Mouse (Mus musculus) kidney, embryonic 14.5 days (tissue): ENCODE measurements around the gene Fam19a4. TPM values are rescaled to one million over a fixed set of nuclear protein-coding genes. Genes with fewer than 3 reads are reported as not detected.
"Not testable (repeated sequence)": the region's sequence is repeated elsewhere in the genome, so short reads cannot be mapped to it uniquely, and the experiment has no call there.

Experiments used
- ATAC-seq: fragments of 200-750 bp; cut with Nextera tagmentation; 2 replicates; pipeline ENCODE4 v1.8.0; 2017; ENCODE audit warnings: moderate number of reproducible peaks, mild to moderate bottlenecking, moderate TSS enrichment, moderate library complexity; ENCODE audit not compliant: low FRiP score, low TSS enrichment
- H3K27ac ChIP-seq: fragments of 300-500 bp; sonication (generic); 2 replicates; pipeline ENCODE4 v1.5.1; 2014; ENCODE audit warnings: low read depth, mild to moderate bottlenecking, low read length, moderate library complexity, mixed read lengths
- H3K27me3 ChIP-seq: fragments of 300-500 bp; sonication (generic); 2 replicates; pipeline ENCODE4 v1.6.1; 2014; ENCODE audit warnings: mild to moderate bottlenecking, low read length; ENCODE audit not compliant: control insufficient read depth, insufficient read depth
- H3K36me3 ChIP-seq: fragments of 300-500 bp; sonication (generic); 2 replicates; pipeline ENCODE4 v1.6.1; 2014; ENCODE audit warnings: low read length, mixed read lengths; ENCODE audit not compliant: control insufficient read depth, insufficient read depth
- H3K4me1 ChIP-seq: fragments of 300-500 bp; sonication (generic); 2 replicates; pipeline ENCODE4 v1.6.1; 2014; ENCODE audit warnings: low read length, mixed read lengths; ENCODE audit not compliant: control insufficient read depth, insufficient read depth
- H3K4me2 ChIP-seq: fragments of 300-500 bp; sonication (generic); replicated peaks from 2 replicates; pipeline ENCODE4 v1.6.1; 2014; ENCODE audit warnings: low read depth, mild to moderate bottlenecking, low read length
- H3K4me3 ChIP-seq: fragments of 300-500 bp; sonication (generic); 2 replicates; pipeline ENCODE4 v1.5.1; 2014; ENCODE audit warnings: mild to moderate bottlenecking, low read length
- H3K9ac ChIP-seq: fragments of 300-500 bp; sonication (generic); 2 replicates; pipeline ENCODE4 v1.6.1; 2014; ENCODE audit warnings: low read depth, mild to moderate bottlenecking, low read length, moderate library complexity
- H3K9me3 ChIP-seq: fragments of 300-500 bp; sonication (generic); 2 replicates; pipeline ENCODE4 v1.6.1; 2016; ENCODE audit warnings: low read length; ENCODE audit not compliant: control insufficient read depth
- WGBS: fragments of 180-500 bp; shearing (Covaris S2); extraction: QIAGEN DNeasy Blood & Tissue Kit; methylation state at CpG from one replicate; pipeline ENCODE4 v1.1.7; 2014; 5-methylcytosine and 5-hydroxymethylcytosine counted together
- polyA plus RNA-seq: library from polyadenylated mRNA; unstranded; fragments of >200 nt; fragmentation: Nextera tagmentation; extraction: Ambion mirVana; gene quantifications from 2 replicates; pipeline ENCODE4 v1.2.1, GENCODE M21; 2014

The Fam19a4 gene
- polyA plus RNA-seq, 1 experiment from 2014 or later, result 0.96 TPM

- WGBS, result 19% methylated on average over 11 of the region's 11 CpGs
- no peak for ATAC-seq
- Histone ChIP-seq H3K4me2 (no peak overlapping the region), H3K4me1 (no peaks in the 10 kb centered on the region), H3K27me3 (no peaks in the 10 kb centered on the region), H3K27ac (no peak overlapping the region), H3K9me3 (no peaks in the 10 kb centered on the region), H3K4me3 (no peak overlapping the region), H3K9ac (no peak overlapping the region), H3K36me3 (no peaks in the 10 kb centered on the region)
These were observed 55.2 kb downstream of the Fam19a4 start for GRCm38 (mm10) chr6:97005038-97005437.

GRCm38 (mm10) chr6:96995556-96996159 lies 64.6 kb downstream of the Fam19a4 start:
- Histone ChIP-seq H3K9ac (no peak overlapping the region), H3K4me1 (no peaks in the 10 kb centered on the region), H3K4me3 (no peak overlapping the region), H3K4me2 (no peak overlapping the region), H3K9me3 (no peaks in the 10 kb centered on the region), H3K36me3 (no peaks in the 10 kb centered on the region), H3K27me3 (no peaks in the 10 kb centered on the region), H3K27ac (no peak overlapping the region)
- 92% methylated on average over 7 of the region's 7 CpGs for WGBS
- ATAC-seq, result no peak

DNA sequence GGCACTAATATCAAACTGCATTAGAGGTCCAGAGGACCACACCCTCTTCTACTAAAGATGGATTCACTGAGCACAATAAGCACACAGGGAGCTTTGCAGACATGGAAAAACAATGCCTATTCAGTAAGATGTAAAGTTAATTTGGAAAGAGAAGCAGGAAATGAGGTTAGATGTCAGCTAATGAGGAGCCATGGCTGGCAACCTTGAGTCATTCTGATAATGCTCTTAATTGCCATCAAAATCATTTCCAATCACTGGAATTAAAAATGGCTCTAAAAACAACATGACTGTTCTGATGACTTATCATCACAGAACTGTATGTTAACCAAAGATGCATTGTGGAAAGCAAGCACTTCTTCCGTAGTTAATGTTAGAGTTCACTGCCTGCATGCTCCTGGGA lies 68.5 kb downstream of the Fam19a4 start:
- H3K36me3 ChIP-seq, result no peaks in the 10 kb centered on the region
- no peak overlapping the region for H3K27ac ChIP-seq
- H3K4me2 ChIP-seq, result no peak overlapping the region
- no peaks in the 10 kb centered on the region for H3K27me3 ChIP-seq
- ATAC-seq, result no peak
- 86% methylated on average over 1 of the region's 1 CpGs for WGBS
- H3K4me3 ChIP-seq, result no peak overlapping the region
- no peaks in the 10 kb centered on the region for H3K4me1 ChIP-seq
- no peaks in the 10 kb centered on the region for H3K9me3 ChIP-seq
- no peak overlapping the region for H3K9ac ChIP-seq

- no peaks in the 10 kb centered on the region for H3K36me3 ChIP-seq
- no peak overlapping the region for H3K27ac ChIP-seq
- H3K4me2 ChIP-seq, result no peak overlapping the region
- H3K4me1 ChIP-seq, result no peaks in the 10 kb centered on the region
- no peak for ATAC-seq
- no peak overlapping the region for H3K9ac ChIP-seq
- 88% methylated on average over 1 of the region's 1 CpGs for WGBS
- no peak overlapping the region for H3K4me3 ChIP-seq
- no peaks in the 10 kb centered on the region for H3K9me3 ChIP-seq
- H3K27me3 ChIP-seq, result no peaks in the 10 kb centered on the region
These were observed 82.7 kb downstream of the Fam19a4 start for GRCm38 (mm10) chr6:96977537-96977936.

- Histone ChIP-seq H3K27ac (no peak overlapping the region), H3K27me3 (no peaks in the 10 kb centered on the region), H3K36me3 (no peaks in the 10 kb centered on the region), H3K9ac (no peak overlapping the region), H3K4me2 (no peak overlapping the region), H3K4me1 (no peaks in the 10 kb centered on the region), H3K4me3 (no peak overlapping the region), H3K9me3 (no peaks in the 10 kb centered on the region)
- 17% methylated on average over 2 of the region's 2 CpGs for WGBS
- ATAC-seq, result peak; percentile 68; the same call in 1 of the 2 replicates
These were observed 115.4 kb downstream of the Fam19a4 start for GRCm38 (mm10) chr6:96944796-96945195.

- H3K9me3 ChIP-seq, result no peaks in the 10 kb centered on the region
- no peak for ATAC-seq
- no peaks in the 10 kb centered on the region for H3K4me1 ChIP-seq
- H3K36me3 ChIP-seq, result no peaks in the 10 kb centered on the region
- no peaks in the 10 kb centered on the region for H3K27me3 ChIP-seq
- H3K9ac ChIP-seq, result no peak overlapping the region
- no peak overlapping the region for H3K4me3 ChIP-seq
- no peak overlapping the region for H3K27ac ChIP-seq
- no peak overlapping the region for H3K4me2 ChIP-seq
- WGBS, result 60% methylated on average over 1 of the region's 1 CpGs
These were observed 124.4 kb downstream of the Fam19a4 start for GRCm38 (mm10) chr6:96935776-96936175.

- Histone ChIP-seq H3K9ac (no peak overlapping the region), H3K4me2 (no peak overlapping the region), H3K4me3 (no peak overlapping the region), H3K27ac (no peak overlapping the region), H3K27me3 (no peaks in the 10 kb centered on the region), H3K4me1 (0 out of 2 replicates have a peak, but pooled peaks cover 5% of the 10 kb centered on the region), H3K9me3 (no peaks in the 10 kb centered on the region), H3K36me3 (no peaks in the 10 kb centered on the region)
- 10% methylated on average over 8 of the region's 8 CpGs for WGBS
- 0 out of 2 replicates have a peak, but pooled peaks have one; percentile 20 for ATAC-seq
These were observed 151.1 kb downstream of the Fam19a4 start for GRCm38 (mm10) chr6:96909061-96909480.

DNA sequence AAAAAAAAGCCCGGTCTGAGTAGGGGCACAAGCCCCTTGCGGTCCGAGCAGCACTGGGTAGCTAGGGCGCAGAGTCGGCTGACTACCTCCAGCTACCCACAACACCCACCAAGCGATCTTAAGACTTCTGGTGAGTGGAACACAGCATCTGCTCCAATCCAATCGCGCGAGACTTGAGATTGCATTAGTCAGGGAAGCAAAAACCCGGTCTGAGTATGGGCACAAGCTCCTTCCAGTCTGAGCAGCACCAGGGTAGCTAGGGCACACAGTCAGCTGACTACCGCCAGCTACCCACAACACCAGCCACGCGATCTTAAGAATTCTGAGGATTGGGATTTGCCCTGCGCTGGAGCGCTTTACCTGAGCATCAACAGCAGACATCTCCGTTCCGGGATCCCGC lies 183.1 kb downstream of the Fam19a4 start:
- not testable (repeated sequence) for H3K9me3 ChIP-seq, H3K27me3 ChIP-seq, H3K9ac ChIP-seq, H3K27ac ChIP-seq, H3K4me3 ChIP-seq, H3K36me3 ChIP-seq, H3K4me1 ChIP-seq, ATAC-seq, H3K4me2 ChIP-seq
- 94% methylated on average over 17 of the region's 18 CpGs for WGBS

DNA sequence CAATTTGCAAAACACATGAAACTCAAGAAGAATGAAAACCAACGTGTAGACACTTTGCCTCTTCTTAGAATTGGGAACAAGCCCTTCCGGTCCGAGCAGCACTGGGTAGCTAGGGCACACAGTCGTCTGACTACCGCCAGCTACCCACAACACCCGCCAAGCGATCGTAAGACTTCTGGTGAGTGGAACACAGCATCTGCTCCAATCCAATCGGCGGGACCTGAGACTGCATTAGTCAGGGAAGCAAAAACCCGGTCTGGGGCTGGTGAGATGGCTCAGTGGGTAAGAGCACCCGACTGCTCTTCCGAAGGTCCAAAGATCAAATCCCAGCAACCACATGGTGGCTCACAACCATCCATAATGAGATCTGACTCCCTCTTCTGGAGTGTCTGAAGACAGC lies 183.6 kb downstream of the Fam19a4 start:
- H3K9me3 ChIP-seq, H3K27me3 ChIP-seq, H3K4me3 ChIP-seq, H3K4me2 ChIP-seq, H3K9ac ChIP-seq, ATAC-seq, H3K27ac ChIP-seq, H3K4me1 ChIP-seq, H3K36me3 ChIP-seq: not testable (repeated sequence)
- 94% methylated on average over 13 of the region's 13 CpGs for WGBS
